Mouse (Mus musculus) mammary gland, adult 2 months (tissue): ENCODE measurements around the gene Ccdc173. TPM values are rescaled to one million over a fixed set of nuclear protein-coding genes. Genes with fewer than 3 reads are reported as not detected.

Source experiments
- polyA plus RNA-seq: library from polyadenylated mRNA; depleted of rRNA; stranded (reverse); fragments of >200 nt; gene quantifications from 2 replicates; pipeline ENCODE4 v1.2.3, GENCODE M21; 2012; ENCODE audit warnings: low replicate concordance; rRNA removed

Ccdc173 gene
- 0.06 and 0.36 TPM in 2 replicates for polyA plus RNA-seq

DNA sequence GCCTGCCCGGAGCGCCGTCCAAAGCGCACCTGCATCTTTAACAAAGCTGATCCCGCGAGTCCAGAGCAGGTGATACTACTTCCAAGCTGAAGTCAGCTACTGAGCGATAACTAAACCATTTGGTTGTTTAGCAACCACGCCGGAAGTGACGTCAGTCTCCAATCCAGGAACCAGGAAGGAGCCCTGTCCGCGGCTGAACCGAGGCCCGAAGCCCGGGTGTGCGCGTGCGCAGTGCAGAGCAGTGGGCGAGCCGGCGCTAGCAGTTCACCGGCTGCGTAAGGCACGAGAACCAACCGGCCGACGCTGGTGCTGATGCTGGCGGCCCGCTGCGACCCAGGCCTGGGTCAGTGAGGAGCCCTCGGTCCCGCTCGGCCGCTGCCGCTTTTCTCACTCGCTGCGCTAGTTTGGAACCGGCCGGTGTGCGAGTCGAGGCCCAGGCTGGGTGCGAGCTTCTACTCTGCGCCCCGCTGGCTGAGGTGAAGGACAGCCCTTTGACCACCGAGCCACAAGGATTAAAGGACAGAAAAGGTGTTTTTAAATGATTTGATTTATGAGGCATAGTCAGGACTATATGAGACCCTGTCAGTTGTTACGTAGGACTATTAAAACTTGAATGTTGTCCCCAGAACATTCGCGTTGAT, at the start of gene Ccdc173, which contains the start of gene Phospho2:
Gene Ccdc173 (minus strand): TSS at position 147 of the 641 bp plus-strand sequence.
Gene Phospho2 (plus strand): TSS at position 195 of the 641 bp plus-strand sequence.

DNA sequence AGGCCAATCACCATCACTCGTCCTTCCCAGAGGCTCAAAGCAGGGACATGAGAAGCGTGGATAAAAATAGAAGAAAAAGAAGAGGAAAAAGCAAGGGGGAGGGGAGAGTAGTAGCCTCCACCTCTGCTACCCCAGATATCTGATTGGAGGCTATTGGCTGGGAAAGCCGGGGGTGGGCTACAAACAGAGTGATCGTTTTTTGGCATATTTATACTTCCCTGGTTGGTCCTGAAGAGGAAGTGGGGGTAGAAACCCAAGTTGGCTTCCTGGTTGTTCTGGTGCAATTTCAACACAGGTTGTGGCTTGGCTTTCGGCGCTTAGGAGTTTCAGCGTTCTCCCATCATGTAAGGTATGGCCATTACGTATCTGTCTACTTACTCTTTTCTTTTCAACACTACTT, 32.3 kb upstream of the Ccdc173 start, which contains the start of gene Klhl23:
Gene Klhl23 (plus strand): TSS at position 234 of the 400 bp plus-strand sequence.

DNA sequence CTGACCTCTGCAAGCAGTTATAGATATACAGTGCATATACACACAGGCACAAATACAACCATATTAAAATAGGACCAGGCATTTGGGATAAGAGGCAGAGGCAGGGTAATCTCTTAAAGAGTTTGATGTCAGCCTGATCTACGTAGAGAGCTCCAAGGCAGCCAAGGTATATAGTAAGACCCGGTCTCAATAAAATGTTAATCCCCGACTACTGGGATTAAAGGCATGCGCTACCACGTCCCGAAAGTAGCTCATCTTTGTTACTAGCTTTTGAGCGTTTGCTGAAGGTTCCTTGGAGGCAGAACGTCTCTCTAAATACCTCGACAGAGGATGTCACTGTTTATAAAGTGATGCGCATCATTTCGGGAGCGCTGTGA, 67.1 kb downstream of the Ccdc173 start, which contains the start of gene Ppig:
Gene Ppig (plus strand): TSS at position 273 of the 377 bp plus-strand sequence.

DNA sequence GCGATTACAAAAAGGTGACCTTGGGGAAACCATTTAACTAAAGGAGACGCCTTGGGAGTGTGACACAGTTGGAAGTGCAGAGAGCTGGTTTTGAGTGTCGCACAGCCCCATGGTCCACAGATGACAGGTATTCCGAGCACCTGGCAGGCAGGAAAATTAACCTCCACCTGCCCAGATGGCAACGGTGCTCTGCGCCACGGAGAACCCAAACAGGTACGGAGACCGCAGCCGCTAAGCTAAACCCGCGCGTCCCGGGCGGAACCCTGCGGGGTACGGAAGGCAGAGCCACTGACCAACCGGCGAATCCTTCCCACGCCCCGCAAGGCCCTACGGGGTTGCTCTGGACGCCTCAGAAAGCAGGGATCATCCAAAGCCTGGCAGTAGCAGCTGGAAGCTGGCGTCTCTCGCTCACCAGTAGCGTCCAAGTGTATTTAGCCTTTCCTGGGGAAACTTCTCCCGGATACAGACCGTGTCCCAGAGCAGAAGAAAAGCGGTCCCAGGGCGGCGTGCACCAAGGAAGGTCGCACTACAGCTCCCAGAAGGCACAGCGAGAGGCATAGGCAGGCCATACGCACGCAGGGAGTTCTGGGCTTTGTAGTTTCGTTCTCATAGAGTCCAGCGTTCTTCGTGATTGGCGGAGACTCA, 76.3 kb downstream of the Ccdc173 start, which contains the start of gene Fastkd1:
Gene Fastkd1 (minus strand): TSS at position 536 of the 645 bp plus-strand sequence.

Other genes starting within 250 kb of the Ccdc173 start
- 0.04 TPM in 2 replicates for gene Lrp2, start 203.5 kb downstream of the Ccdc173 start, polyA plus RNA-seq
- 0.37 and 1.1 TPM in 2 replicates for gene Bbs5, start 142.4 kb downstream of the Ccdc173 start, polyA plus RNA-seq
- 34.3 TPM in 1 of 2 replicates, not detected in the other for gene Klhl41, start 119.5 kb downstream of the Ccdc173 start, polyA plus RNA-seq
- 3.6 and 6.7 TPM in 2 replicates for gene Fastkd1, start 76.1 kb downstream of the Ccdc173 start, polyA plus RNA-seq
- 0.63 and 2.2 TPM in 2 replicates for gene Ppig, start 67.0 kb downstream of the Ccdc173 start, polyA plus RNA-seq
- gene Phospho2, start within 50 bp of the Ccdc173 start, polyA plus RNA-seq, result 22.3 and 116 TPM in 2 replicates
- 0.48 and 3.5 TPM in 2 replicates for gene Klhl23, start 32.4 kb upstream of the Ccdc173 start, polyA plus RNA-seq
- 0.98 and 3.9 TPM in 2 replicates for gene Ssb, start 72.0 kb upstream of the Ccdc173 start, polyA plus RNA-seq
- 3.2 and 5.9 TPM in 2 replicates for gene Mettl5, start 96.0 kb upstream of the Ccdc173 start, polyA plus RNA-seq
- gene Ubr3, start 107.7 kb upstream of the Ccdc173 start, polyA plus RNA-seq, result 10.3 and 22.7 TPM in 2 replicates
- 0.06 TPM in 2 replicates for gene Myo3b, start 249.6 kb upstream of the Ccdc173 start, polyA plus RNA-seq